27 mouse cellular contexts compared by ENCODE assay signal in the genomic region with DNA sequence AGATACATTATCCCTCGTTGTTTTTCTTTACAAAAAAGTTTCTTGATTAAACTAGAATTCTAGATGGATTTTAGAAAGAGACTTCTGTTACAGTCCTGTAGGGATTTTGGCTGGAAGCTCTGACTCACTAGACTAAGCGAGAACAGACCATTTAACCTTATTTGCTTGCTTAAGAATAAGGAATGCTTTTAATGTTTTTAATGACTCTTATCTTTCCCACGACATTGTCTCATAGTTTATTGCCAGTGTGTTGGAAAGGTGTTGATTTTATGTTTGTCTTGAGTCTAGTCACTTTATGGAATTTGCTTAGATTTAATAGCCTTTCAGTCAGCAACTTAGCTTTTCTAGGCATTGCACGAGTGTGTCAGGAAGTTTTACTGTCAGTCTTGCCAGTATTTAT. TPM values are rescaled to one million over a fixed set of nuclear protein-coding genes. Genes with fewer than 3 reads are reported as not detected.
"Had no signal": no experiment of that assay in that cellular context is flagged by ENCODE, and none has a peak within 500 bp of the region (broad histone marks: within the 10 kb centered on the region; RNA-seq: fewer than 3 reads in every experiment).

No protein-coding gene starts in this region.

- DNase-seq: gastrocnemius, postnatal 10 days; gastrocnemius, postnatal 25 days; heart, adult 18-20 months; heart, postnatal 10 days; heart, postnatal 4 days; kidney, adult 2 months; kidney, adult 9 months; kidney, postnatal 25 days; kidney, postnatal 4 days; liver; liver, embryonic 13.5 days had no signal

- H3K4me2 ChIP-seq: heart, embryonic 12.5 days; hindbrain, embryonic 12.5 days; hindbrain, embryonic 14.5 days; limb, embryonic 12.5 days; liver, embryonic 11.5 days; liver, embryonic 13.5 days had no signal

- H3K27me3 ChIP-seq: heart, embryonic 12.5 days; hindbrain, embryonic 12.5 days; limb, embryonic 12.5 days; liver, embryonic 13.5 days had no signal

- ATAC-seq: forebrain, embryonic 16.5 days; hindbrain, embryonic 16.5 days; inflammation-experienced regulatory T-cells, adult 6 months; intestine, postnatal 0 days had no signal

- H3K27ac ChIP-seq: heart, embryonic 10.5 days; hindbrain, embryonic 10.5 days; hindbrain, embryonic 12.5 days; hindbrain, embryonic 14.5 days; layer of hippocampus, adult 2 months; left cerebral cortex, adult 2 months; limb, embryonic 10.5 days; limb, embryonic 12.5 days; liver, embryonic 13.5 days had no signal

- H3K9me3 ChIP-seq: heart, embryonic 10.5 days; heart, embryonic 12.5 days; hindbrain, embryonic 10.5 days; hindbrain, embryonic 12.5 days; limb, embryonic 10.5 days; limb, embryonic 12.5 days; liver, embryonic 13.5 days had no signal

- H3K36me3 ChIP-seq: heart, embryonic 10.5 days; heart, embryonic 12.5 days; hindbrain, embryonic 10.5 days; hindbrain, embryonic 12.5 days; limb, embryonic 10.5 days; limb, embryonic 12.5 days; liver, embryonic 13.5 days had no signal

- H3K9ac ChIP-seq: heart, embryonic 12.5 days; hindbrain, embryonic 12.5 days; hindbrain, embryonic 14.5 days; limb, embryonic 12.5 days; liver, embryonic 13.5 days had no signal

- H3K4me3 ChIP-seq: heart, embryonic 10.5 days; heart, embryonic 12.5 days; hindbrain, embryonic 10.5 days; hindbrain, embryonic 12.5 days; layer of hippocampus, adult 2 months; left cerebral cortex, adult 2 months; limb, embryonic 10.5 days; limb, embryonic 12.5 days; liver, embryonic 13.5 days had no signal

- H3K4me1 ChIP-seq: limb, embryonic 12.5 days had no signal

RNA-seq across cellular contexts. Expression of gene Cd247, which starts 33.3 kb away (rescaled TPM):
- total RNA-seq: layer of hippocampus, adult 2 months; layer of hippocampus, postnatal 25 days; left cerebral cortex, adult 2 months; left cerebral cortex, postnatal 14 days had no signal
